Mouse (Mus musculus): ENCODE measurements around the gene Sipa1. TPM values are rescaled to one million over a fixed set of nuclear protein-coding genes. Genes with fewer than 3 reads are reported as not detected.
"Not testable (repeated sequence)": the region's sequence is repeated elsewhere in the genome, so short reads cannot be mapped to it uniquely, and the experiment has no call there.

The Sipa1 gene
- polyA plus RNA-seq, 1 experiment from 2014 or later = 28.7 TPM

- Histone ChIP-seq H3K4me3 (peak overlapping the region; percentile 95; the same call in 1 of the 2 replicates), H3K36me3 (peaks cover 63% of the 10 kb centered on the region), H3K27ac (peak overlapping the region; percentile 61), H3K9ac (peak overlapping the region; percentile 95), H3K4me1 (peaks cover 37% of the 10 kb centered on the region), H3K4me2 (replicated peaks) (peak overlapping the region; percentile 94), H3K27me3 (no peaks in the 10 kb centered on the region), H3K9me3 (no peaks in the 10 kb centered on the region)
- ATAC-seq (ENCODE audit: insufficient number of reproducible peaks, insufficient read depth, low FRiP score, low TSS enrichment) = no peak
- 67% methylated on average over 10 of the region's 10 CpGs for WGBS
These were observed 29.4 kb upstream of the Sipa1 start for GRCm38 (mm10) chr19:5692913-5693396.

- peaks cover 56% of the 10 kb centered on the region for H3K36me3 ChIP-seq
- peak overlapping the region; percentile 95 for H3K4me3 ChIP-seq
- H3K9ac ChIP-seq = peak overlapping the region; percentile 95
- no peaks in the 10 kb centered on the region for H3K27me3 ChIP-seq
- H3K4me1 ChIP-seq = peaks cover 44% of the 10 kb centered on the region
- 34% methylated on average over 10 of the region's 10 CpGs for WGBS
- H3K4me2 ChIP-seq (replicated peaks) = peak overlapping the region; percentile 94
- no peak for ATAC-seq (ENCODE audit: insufficient number of reproducible peaks, insufficient read depth, low FRiP score, low TSS enrichment)
- peak overlapping the region; percentile 61 for H3K27ac ChIP-seq
- H3K9me3 ChIP-seq = no peaks in the 10 kb centered on the region
These were observed 28.8 kb upstream of the Sipa1 start for GRCm38 (mm10) chr19:5692086-5692912.

GRCm38 (mm10) chr19:5691601-5692000, 28.1 kb upstream of the Sipa1 start:
- Histone ChIP-seq H3K9me3 (no peaks in the 10 kb centered on the region), H3K4me3 (peak overlapping the region; percentile 95), H3K27me3 (no peaks in the 10 kb centered on the region), H3K27ac (peak overlapping the region; percentile 61), H3K36me3 (peaks cover 49% of the 10 kb centered on the region), H3K4me2 (replicated peaks) (peak overlapping the region; percentile 94), H3K9ac (peak overlapping the region; percentile 95), H3K4me1 (peaks cover 48% of the 10 kb centered on the region)
- 66% methylated on average over 5 of the region's 5 CpGs for WGBS
- ATAC-seq (ENCODE audit: insufficient number of reproducible peaks, insufficient read depth, low FRiP score, low TSS enrichment) = no peak

GRCm38 (mm10) chr19:5690343-5690735, 26.8 kb upstream of the Sipa1 start:
- H3K27me3 ChIP-seq = no peaks in the 10 kb centered on the region

GRCm38 (mm10) chr19:5689565-5690342, 26.2 kb upstream of the Sipa1 start:
- no peaks in the 10 kb centered on the region for H3K9me3 ChIP-seq
- peaks cover 48% of the 10 kb centered on the region for H3K4me1 ChIP-seq

More at GRCm38 (mm10) chr19:5690343-5690735, 26.8 kb upstream of the Sipa1 start:
- H3K9ac ChIP-seq = peak overlapping the region; percentile 95
- no peaks in the 10 kb centered on the region for H3K9me3 ChIP-seq
- H3K36me3 ChIP-seq = peaks cover 49% of the 10 kb centered on the region
- peak overlapping the region; percentile 94 for H3K4me2 ChIP-seq (replicated peaks)
- ATAC-seq (ENCODE audit: insufficient number of reproducible peaks, insufficient read depth, low FRiP score, low TSS enrichment) = no peak
- peak overlapping the region; percentile 95 for H3K4me3 ChIP-seq
- 66% methylated on average over 15 of the region's 15 CpGs for WGBS
- H3K27ac ChIP-seq = peak overlapping the region; percentile 90
- H3K4me1 ChIP-seq = peaks cover 48% of the 10 kb centered on the region

GRCm38 (mm10) chr19:5689088-5689428, 25.6 kb upstream of the Sipa1 start:
- peaks cover 48% of the 10 kb centered on the region for H3K4me1 ChIP-seq
- H3K9ac ChIP-seq = peak overlapping the region; percentile 95
- no peak for ATAC-seq (ENCODE audit: insufficient number of reproducible peaks, insufficient read depth, low FRiP score, low TSS enrichment)
- 1% methylated on average over 7 of the region's 7 CpGs for WGBS
- peaks cover 55% of the 10 kb centered on the region for H3K36me3 ChIP-seq
- H3K27ac ChIP-seq = peak overlapping the region; percentile 90
- peak overlapping the region; percentile 95 for H3K4me3 ChIP-seq
- H3K27me3 ChIP-seq = no peaks in the 10 kb centered on the region
- peak overlapping the region; percentile 94 for H3K4me2 ChIP-seq (replicated peaks)
- H3K9me3 ChIP-seq = no peaks in the 10 kb centered on the region

More at GRCm38 (mm10) chr19:5689565-5690342, 26.2 kb upstream of the Sipa1 start:
- peaks cover 49% of the 10 kb centered on the region for H3K36me3 ChIP-seq
- peak; percentile 47; the same call in 1 of the 2 replicates for ATAC-seq (ENCODE audit: insufficient number of reproducible peaks, insufficient read depth, low FRiP score, low TSS enrichment)
- 10% methylated on average over 42 of the region's 42 CpGs for WGBS
- peak overlapping the region; percentile 94 for H3K4me2 ChIP-seq (replicated peaks)
- H3K9ac ChIP-seq = peak overlapping the region; percentile 95
- H3K27me3 ChIP-seq = no peaks in the 10 kb centered on the region
- peak overlapping the region; percentile 90 for H3K27ac ChIP-seq
- peak overlapping the region; percentile 95 for H3K4me3 ChIP-seq

- Histone ChIP-seq H3K27ac (peak within 1 kb of the TSS; percentile 90), H3K4me2 (replicated peaks) (peak within 1 kb of the TSS; percentile 94), H3K9ac (peak within 1 kb of the TSS; percentile 95), H3K9me3 (no peaks in the 10 kb centered on the region), H3K27me3 (no peaks in the 10 kb centered on the region), H3K36me3 (peaks cover 55% of the 10 kb centered on the region), H3K4me3 (peak within 1 kb of the TSS; percentile 95), H3K4me1 (peaks cover 44% of the 10 kb centered on the region)
- WGBS = under 1% methylated on average over 69 of the region's 69 CpGs
- peak; percentile 91 for ATAC-seq (ENCODE audit: insufficient number of reproducible peaks, insufficient read depth, low FRiP score, low TSS enrichment)
These were observed 24.9 kb upstream of the Sipa1 start, which contains the start of the genes Map3k11 and Pcnx3 for GRCm38 (mm10) chr19:5688200-5689087. Map3k11 (plus strand) TSS chr19:5688742. Pcnx3 (minus strand) TSS chr19:5688908.

- H3K27me3 ChIP-seq = no peaks in the 10 kb centered on the region
- 21% methylated on average over 9 of the region's 9 CpGs for WGBS
- H3K9me3 ChIP-seq = no peaks in the 10 kb centered on the region
- peak overlapping the region; percentile 95 for H3K4me3 ChIP-seq
- ATAC-seq (ENCODE audit: insufficient number of reproducible peaks, insufficient read depth, low FRiP score, low TSS enrichment) = no peak
- H3K4me1 ChIP-seq = peaks cover 37% of the 10 kb centered on the region
- peaks cover 55% of the 10 kb centered on the region for H3K36me3 ChIP-seq
- H3K9ac ChIP-seq = peak overlapping the region; percentile 95
- peak overlapping the region; percentile 94 for H3K4me2 ChIP-seq (replicated peaks)
- peak overlapping the region; percentile 90 for H3K27ac ChIP-seq
These were observed 24.2 kb upstream of the Sipa1 start for GRCm38 (mm10) chr19:5687738-5688137.

- peaks cover 60% of the 10 kb centered on the region for H3K36me3 ChIP-seq
- peak overlapping the region; percentile 95; the same call in 1 of the 2 replicates for H3K9ac ChIP-seq
These were observed 23.4 kb upstream of the Sipa1 start for GRCm38 (mm10) chr19:5686954-5687353.

GRCm38 (mm10) chr19:5686437-5686836, 22.9 kb upstream of the Sipa1 start:
- no peak for ATAC-seq (ENCODE audit: insufficient number of reproducible peaks, insufficient read depth, low FRiP score, low TSS enrichment)
- Histone ChIP-seq H3K36me3 (peaks cover 60% of the 10 kb centered on the region), H3K4me3 (no peak overlapping the region), H3K9ac (no peak overlapping the region), H3K9me3 (no peaks in the 10 kb centered on the region), H3K4me2 (replicated peaks) (no peak overlapping the region), H3K4me1 (peaks cover 24% of the 10 kb centered on the region), H3K27me3 (no peaks in the 10 kb centered on the region), H3K27ac (no peak overlapping the region)
- WGBS = 90% methylated on average over 13 of the region's 13 CpGs

More at GRCm38 (mm10) chr19:5686954-5687353, 23.4 kb upstream of the Sipa1 start:
- H3K27me3 ChIP-seq; ATAC-seq (ENCODE audit: insufficient number of reproducible peaks, insufficient read depth, low FRiP score, low TSS enrichment); H3K27ac ChIP-seq; H3K9me3 ChIP-seq: not testable (repeated sequence)
- Histone ChIP-seq H3K4me3 (peak overlapping the region; percentile 95), H3K4me2 (replicated peaks) (peak overlapping the region; percentile 94), H3K4me1 (peaks cover 29% of the 10 kb centered on the region)
- 89% methylated on average over 12 of the region's 12 CpGs for whole genome bisulfite sequencing

- no peak overlapping the region for H3K4me3 ChIP-seq
- peaks cover 19% of the 10 kb centered on the region for H3K4me1 ChIP-seq
- H3K9me3 ChIP-seq = no peaks in the 10 kb centered on the region
- no peak overlapping the region for H3K4me2 ChIP-seq (replicated peaks)
- H3K27ac ChIP-seq = no peak overlapping the region
- no peak overlapping the region for H3K9ac ChIP-seq
- peaks cover 60% of the 10 kb centered on the region for H3K36me3 ChIP-seq
- no peaks in the 10 kb centered on the region for H3K27me3 ChIP-seq
- WGBS = 93% methylated on average over 11 of the region's 11 CpGs
- no peak for ATAC-seq (ENCODE audit: insufficient number of reproducible peaks, insufficient read depth, low FRiP score, low TSS enrichment)
These were observed 22.4 kb upstream of the Sipa1 start for GRCm38 (mm10) chr19:5685861-5686260.

All from embryonic facial prominence, embryonic 12.5 days (tissue).